17 mouse cellular contexts compared by ENCODE assay signal in genomic region chr1:186608116-186608515, GRCm38 (mm10).
DNase-seq lines count a peak whose midpoint lies in the region; ATAC-seq lines count a peak whose summit lies in the region.
"Had no signal": no experiment of that assay in that cellular context is flagged by ENCODE, and none has a peak within 500 bp of the region (broad histone marks: within the 10 kb centered on the region; RNA-seq: fewer than 3 reads in every experiment).

No protein-coding gene starts in this region.

- no peak for ATAC-seq in inflammation-experienced regulatory T-cells, adult 6 months
- ATAC-seq: CD4-positive, CD25-positive, alpha-beta regulatory T cell, adult 4 months; forebrain, embryonic 15.5 days; intestine, embryonic 15.5 days had no signal

- peak; percentile 14 to 57 for DNase-seq in frontal cortex, postnatal 36 days (ENCODE audit: low spot score in 2 of 2)
- DNase-seq in frontal cortex, postnatal 10 days (ENCODE audit: low spot score in 2 of 2): no peak
- peak; percentile 14 for DNase-seq in right cerebral cortex, adult 18-20 months
- DNase-seq in right cerebral cortex, postnatal 25 days: no peak
- peak; percentile 52 for DNase-seq in telencephalon, adult 2 months (ENCODE audit: low read depth, low spot score)
- DNase-seq: adrenal gland, adult 2 months; adrenal gland, postnatal 14 days; cerebellum, adult 11-12 months; cerebellum, adult 8-10 months; cerebellum, postnatal 10 days; cerebellum, postnatal 36 days; embryo, embryonic 11 days; gastrocnemius, postnatal 14 days had no signal

Comparison
In these comparisons a context has a peak if more than half of its experiments do, and no peak if none do; other contexts are left out.
1. DNase-seq: peak in frontal cortex, postnatal 36 days (2 of 2), right cerebral cortex, adult 18-20 months (single experiment) and telencephalon, adult 2 months (single experiment); none in frontal cortex, postnatal 10 days (0 of 2) and right cerebral cortex, postnatal 25 days (single experiment).